Mouse (Mus musculus) embryo, embryonic 11 days (tissue): ENCODE data around the gene Gm4297.
"Not testable (repeated sequence)": the region's sequence is repeated elsewhere in the genome, so short reads cannot be mapped to it uniquely, and the experiment has no call there.

Experiments used
- DNase-seq: peaks from one replicate; pipeline ENCODE4 v3.0.0-alpha.2; 2015

The Gm4297 gene

GRCm38 (mm10) chrX:24574795-24575194 lies at the start of gene Gm4297:
Gene Gm4297, minus strand, starts transcription at chrX:24574895.
- DNase-seq: not testable (repeated sequence)
